Mouse (Mus musculus): ENCODE measurements at regions not wholly inside any gene's neighbourhood (a gene's known extent, or its start where the extent isn't known, plus 50 kb on each side); places are given as distances from the start of the nearest gene placed in this dataset.

DNA sequence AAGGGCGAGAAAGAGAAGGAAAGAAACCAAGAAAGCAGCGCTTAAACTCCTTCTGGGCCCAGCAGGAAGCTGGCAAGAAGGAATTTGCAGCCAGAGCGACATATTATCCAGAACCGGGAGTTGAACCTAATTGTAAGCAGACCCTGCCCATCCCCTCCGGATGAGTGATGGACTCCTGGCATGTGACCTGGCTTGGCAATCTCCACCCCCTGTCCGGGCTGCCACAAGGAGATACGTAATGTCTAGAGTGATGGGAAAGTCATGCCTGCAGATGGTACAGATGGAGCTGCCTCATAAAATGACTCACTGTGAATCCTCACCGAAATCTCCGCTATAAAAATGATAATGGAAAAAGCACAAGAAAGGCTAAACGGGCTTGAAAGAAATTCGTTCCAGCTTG, 133.1 kb downstream of the Dmrt2 start:
- TF ChIP-seq CTCF (IDR thresholded peaks at IDR 0.05; ENCODE audit: control insufficient read depth, insufficient read depth, insufficient replicate concordance, low read depth, low read length) = no peak
- TF ChIP-seq POLR2A (IDR thresholded peaks at IDR 0.05; ENCODE audit: control insufficient read depth, low read depth, low read length) = no peak

Measured in testis, adult 2 months (tissue).